Mouse (Mus musculus): ENCODE results near the gene Wdr6.

Gene Wdr6

GRCm38 (mm10) chr9:108523341-108523740 is 55.2 kb downstream of the Wdr6 start:
- DNase-seq (ENCODE audit: low read depth) = no peak
